In the genomic region with DNA sequence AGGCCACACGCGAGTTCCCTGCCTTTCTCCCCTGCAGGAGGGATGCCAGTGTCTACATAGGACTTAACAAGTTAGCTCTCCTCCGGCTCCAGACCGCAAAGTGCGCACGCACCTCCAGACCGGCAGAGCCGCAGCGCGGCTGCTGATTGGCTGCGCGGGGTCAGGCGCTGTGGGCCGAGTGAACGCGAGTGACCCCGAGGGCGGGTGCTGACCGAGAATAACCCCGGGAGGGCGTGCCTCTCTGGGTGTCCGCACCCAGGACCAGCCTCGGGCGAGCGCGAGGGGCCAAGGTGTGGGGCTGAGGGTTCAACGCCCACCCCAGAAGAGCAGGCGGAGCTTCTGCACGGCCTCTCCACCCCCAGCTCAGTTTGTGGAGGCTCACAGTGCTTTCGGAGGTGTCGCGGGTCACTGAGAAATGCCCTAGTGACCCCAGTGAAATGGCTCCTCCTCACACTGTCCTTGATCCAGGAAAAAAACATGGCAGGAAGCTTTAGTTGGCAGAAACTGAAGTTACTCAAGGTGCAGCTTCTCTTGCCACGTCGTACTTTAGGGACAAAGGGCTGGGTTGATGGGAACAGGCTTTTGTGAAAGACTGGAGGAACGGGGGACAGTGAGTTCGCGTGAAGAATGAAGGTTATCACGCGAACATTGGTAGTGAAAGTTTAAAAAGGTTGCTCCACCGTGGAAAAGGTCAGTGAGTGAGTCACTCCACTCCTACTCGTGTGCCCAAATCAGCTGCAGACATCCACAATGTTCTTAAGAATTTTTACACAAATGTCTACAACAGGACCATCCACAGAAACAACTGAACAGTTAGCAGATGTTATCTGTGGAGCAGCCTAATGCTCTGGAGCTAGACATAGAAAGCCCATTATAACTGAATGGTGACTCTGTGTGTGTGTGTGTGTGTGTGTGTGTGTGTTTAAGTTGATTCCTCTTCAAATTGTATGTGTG, we compare ENCODE assay signal across 8 mouse cellular contexts. TPM values are rescaled to one million over a fixed set of nuclear protein-coding genes. Genes with fewer than 3 reads are reported as not detected.
DNase-seq lines count a peak whose midpoint lies in the region; ATAC-seq lines count a peak whose summit lies in the region.

No protein-coding gene starts in this region.

- H3K9ac ChIP-seq in hindbrain, embryonic 16.5 days (ENCODE audit: low read depth, low read length): peak overlapping the region; percentile 72

- peaks cover 4% of the 10 kb centered on the region for H3K4me1 ChIP-seq in hindbrain, embryonic 16.5 days (ENCODE audit: control insufficient read depth, insufficient read depth, low read depth, low read length)

- DNase-seq in WW6 (ENCODE audit: low read depth, low spot score): peak; percentile 93
- DNase-seq in cerebellum, postnatal 4 days (ENCODE audit: low spot score in 2 of 2): peak; percentile 71 to 88
- peak; percentile 93 for DNase-seq in gastrocnemius, adult 18-20 months (ENCODE audit: low spot score)
- DNase-seq in left cerebral cortex, adult 11 months (ENCODE audit: low spot score): peak; percentile 86
- DNase-seq in lung, postnatal 36 days: peak; percentile 96
- DNase-seq in retina, embryonic 14.5 days (ENCODE audit: low spot score): peak; percentile 94
- peak; percentile 98 for DNase-seq in thymus, postnatal 4 days

- peak; percentile 98 for ATAC-seq in hindbrain, embryonic 16.5 days

- peak overlapping the region; percentile 74 for H3K4me2 ChIP-seq in hindbrain, embryonic 16.5 days (ENCODE audit: low read length)

- no peaks in the 10 kb centered on the region for H3K9me3 ChIP-seq in hindbrain, embryonic 16.5 days (ENCODE audit: control insufficient read depth, low read length)

- peak overlapping the region; percentile 58 for H3K4me3 ChIP-seq in hindbrain, embryonic 16.5 days (ENCODE audit: low read length)

- WGBS in hindbrain, embryonic 16.5 days: 6% methylated on average over 30 of the region's 41 CpGs

- H3K27me3 ChIP-seq in hindbrain, embryonic 16.5 days (replicated peaks; ENCODE audit: control insufficient read depth, insufficient read depth, low read length): no peaks in the 10 kb centered on the region

- H3K27ac ChIP-seq in hindbrain, embryonic 16.5 days (ENCODE audit: low read depth, low read length): peak overlapping the region; percentile 70

- no peaks in the 10 kb centered on the region for H3K36me3 ChIP-seq in hindbrain, embryonic 16.5 days (ENCODE audit: control insufficient read depth, insufficient read depth, low read length)

RNA-seq across cellular contexts. Expression of a gene that starts 18.9 kb away (rescaled TPM):
- total RNA-seq in gastrocnemius, adult 18-20 months (2021): 10 to 100 TPM; 20.6 to 38.0 TPM
- polyA plus RNA-seq in hindbrain, embryonic 16.5 days (2015; fragmentation: Nextera tagmentation; extraction: Ambion mirVana): 7.9 and 9.3 TPM in 2 replicates

RNA-seq across cellular contexts. Expression of a gene that starts 55.9 kb away (rescaled TPM):
- under 1 TPM in 1 of 2 experiments, not detected in 1; 0.14 TPM for total RNA-seq in gastrocnemius, adult 18-20 months (2021)
- polyA plus RNA-seq in hindbrain, embryonic 16.5 days (2015; fragmentation: Nextera tagmentation; extraction: Ambion mirVana): 0.16 and 0.21 TPM in 2 replicates

Comparison
In these comparisons a context has a peak if more than half of its experiments do, and no peak if none do; other contexts are left out.
1. Peak in every context shown above with its lines: DNase-seq, ATAC-seq, H3K4me3 ChIP-seq and H3K27ac ChIP-seq.